Mouse (Mus musculus): Measurements from ENCODE around the gene Klhl29.

- TF ChIP-seq CTCF (IDR thresholded peaks at IDR 0.05; ENCODE audit: low read depth) (no peak), EP300 (optimal IDR thresholded peaks at IDR 0.05) (no peak)
Observed at GRCm38 (mm10) chr12:5207941-5208905, 167.3 kb downstream of the Klhl29 start.
